Mouse (Mus musculus): Measurements from ENCODE around the gene Fam114a2.

GRCm38 (mm10) chr11:57488436-57488835 lies 30.0 kb downstream of the Fam114a2 start:
- no peak for TF ChIP-seq POLR2A (IDR thresholded peaks at IDR 0.05; ENCODE audit: insufficient read depth, low read depth, low read length)
- no peak for TF ChIP-seq CTCF (IDR thresholded peaks at IDR 0.05)
- no peak for TF ChIP-seq EP300 (IDR thresholded peaks at IDR 0.05; ENCODE audit: insufficient read depth, low read depth, low read length)

Measured in heart, adult 2 months (tissue).